Mouse (Mus musculus): Measurements from ENCODE around the gene Ift81. TPM values are rescaled to one million over a fixed set of nuclear protein-coding genes. Genes with fewer than 3 reads are reported as not detected.
A peak's percentile ranks its signal among the peaks of the same experiment; 100 is the strongest.

Gene Ift81
- total and polyA plus RNA-seq, 2 experiments from 2014 or later, result 43.8 to 51.6 TPM

DNA sequence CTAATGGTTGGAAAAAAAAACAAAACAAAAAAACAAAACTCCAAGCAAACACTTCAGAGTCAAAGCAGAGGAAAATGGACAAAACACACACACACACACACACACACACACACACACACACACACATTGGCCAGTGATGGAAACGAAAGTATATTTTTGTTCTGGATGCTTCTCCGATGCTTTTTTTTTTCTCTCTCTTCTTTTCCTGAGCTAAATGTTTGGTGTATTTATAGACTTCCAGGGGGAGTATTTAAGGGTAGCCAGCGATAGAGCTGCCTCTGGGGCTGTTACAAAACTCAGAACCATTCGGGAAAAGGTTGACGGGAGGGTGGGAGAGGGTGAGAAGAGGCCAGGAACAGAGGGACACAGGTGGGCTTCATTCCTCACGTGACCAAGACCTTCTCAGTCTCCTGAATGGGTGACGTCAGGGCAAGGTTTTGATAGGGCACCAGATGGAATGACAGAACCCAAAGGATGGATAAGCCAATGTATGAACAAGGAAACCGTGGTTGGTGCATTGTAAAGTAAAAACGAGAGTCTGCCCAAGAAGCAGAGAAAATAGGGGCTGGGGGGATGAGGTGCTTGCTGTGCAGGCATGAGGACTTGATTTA is 5.5 kb upstream of the Ift81 start:
- DNase-seq (ENCODE audit: low spot score) (peak; percentile 62), ATAC-seq (ENCODE audit: insufficient read depth, low read depth) (no peak)
- Histone ChIP-seq H3K4me1 (ENCODE audit: control insufficient read depth, insufficient read depth) (peaks cover 48% of the 10 kb centered on the region), H3K4me2 (ENCODE audit: low read depth, low read length) (no peak overlapping the region), H3K27me3 (ENCODE audit: control insufficient read depth, insufficient read depth, low read length) (no peaks in the 10 kb centered on the region), H3K36me3 (replicated peaks; ENCODE audit: control insufficient read depth, insufficient read depth, low read length) (no peaks in the 10 kb centered on the region), H3K9me3 (replicated peaks; ENCODE audit: control insufficient read depth, low read length) (no peaks in the 10 kb centered on the region), H3K4me3 (ENCODE audit: low read depth, low read length) (no peak overlapping the region), H3K9ac (replicated peaks; ENCODE audit: low read depth, low read length) (no peak overlapping the region), H3K27ac (ENCODE audit: low read depth) (peak overlapping the region; percentile 98)
- TF ChIP-seq CTCF (IDR thresholded peaks at IDR 0.05; ENCODE audit: low read depth), result no peak
- no peak for TF ChIP-seq EP300 (IDR thresholded peaks at IDR 0.05; ENCODE audit: low read depth)
- WGBS, result 34% methylated on average over 9 of the region's 9 CpGs

DNA sequence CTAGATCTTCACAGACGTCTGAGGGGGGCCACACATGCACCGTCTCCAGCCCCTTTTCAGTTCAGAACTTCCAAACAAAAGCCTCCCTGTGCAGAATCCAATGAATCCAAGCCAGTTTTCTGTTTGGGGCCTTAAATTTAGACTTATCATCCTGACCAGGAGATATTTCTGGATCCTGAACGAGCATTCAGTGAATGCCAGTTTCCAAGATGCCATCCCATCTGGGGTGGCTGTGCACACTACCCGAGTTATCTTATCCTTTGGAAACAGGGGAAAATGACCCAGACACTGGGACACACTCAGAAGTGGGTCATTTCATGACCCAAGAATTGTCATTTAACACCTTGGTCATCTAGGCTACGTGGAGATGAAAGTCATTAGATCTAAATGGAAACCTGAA is 3.4 kb upstream of the Ift81 start:
- Histone ChIP-seq H3K27ac (ENCODE audit: low read depth) (peak overlapping the region; percentile 59), H3K4me3 (ENCODE audit: low read depth, low read length) (no peak overlapping the region), H3K4me2 (ENCODE audit: low read depth, low read length) (no peak overlapping the region), H3K27me3 (ENCODE audit: control insufficient read depth, insufficient read depth, low read length) (no peaks in the 10 kb centered on the region), H3K36me3 (replicated peaks; ENCODE audit: control insufficient read depth, insufficient read depth, low read length) (no peaks in the 10 kb centered on the region), H3K9ac (replicated peaks; ENCODE audit: low read depth, low read length) (no peak overlapping the region), H3K4me1 (ENCODE audit: control insufficient read depth, insufficient read depth) (peaks cover 43% of the 10 kb centered on the region), H3K9me3 (replicated peaks; ENCODE audit: control insufficient read depth, low read length) (no peaks in the 10 kb centered on the region)
- 44% methylated on average over 5 of the region's 5 CpGs for WGBS
- TF ChIP-seq CTCF (IDR thresholded peaks at IDR 0.05; ENCODE audit: low read depth) (no peak), EP300 (IDR thresholded peaks at IDR 0.05; ENCODE audit: low read depth) (no peak)
- ATAC-seq (ENCODE audit: insufficient read depth, low read depth), result no peak
- DNase-seq (ENCODE audit: low spot score), result no peak

DNA sequence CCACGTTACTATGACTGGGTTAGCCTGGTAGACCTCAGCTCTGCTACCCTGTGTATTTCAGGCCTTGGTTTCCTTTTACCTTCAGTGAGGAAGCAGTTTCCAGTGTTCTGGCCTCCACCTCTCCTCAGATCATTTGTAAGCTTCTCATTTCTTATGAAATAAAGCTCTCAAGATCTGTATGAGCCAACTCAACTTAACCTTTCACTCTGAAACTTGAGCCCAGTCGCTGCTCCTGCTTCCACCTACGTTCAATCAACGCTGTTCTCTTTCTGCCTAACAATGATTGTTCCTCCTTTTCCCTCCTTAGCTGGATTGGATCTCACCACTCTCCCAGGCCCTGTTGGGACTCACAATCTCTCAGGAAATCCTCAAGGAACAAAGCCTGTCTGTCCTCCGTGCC is 2.7 kb downstream of the Ift81 start:
- TF ChIP-seq EP300 (IDR thresholded peaks at IDR 0.05; ENCODE audit: low read depth) (no peak), CTCF (IDR thresholded peaks at IDR 0.05; ENCODE audit: low read depth) (no peak)
- Histone ChIP-seq H3K4me1 (ENCODE audit: control insufficient read depth, insufficient read depth) (no peaks in the 10 kb centered on the region), H3K27me3 (ENCODE audit: control insufficient read depth, insufficient read depth, low read length) (no peaks in the 10 kb centered on the region), H3K4me2 (ENCODE audit: low read depth, low read length) (no peak overlapping the region), H3K9me3 (replicated peaks; ENCODE audit: control insufficient read depth, low read length) (no peaks in the 10 kb centered on the region), H3K4me3 (ENCODE audit: low read depth, low read length) (no peak overlapping the region), H3K9ac (replicated peaks; ENCODE audit: low read depth, low read length) (no peak overlapping the region), H3K27ac (ENCODE audit: low read depth) (peak overlapping the region; percentile 43; the same call in 1 of the 2 replicates), H3K36me3 (replicated peaks; ENCODE audit: control insufficient read depth, insufficient read depth, low read length) (peaks cover 21% of the 10 kb centered on the region)
- 67% methylated on average over 5 of the region's 5 CpGs for WGBS
- no peak for DNase-seq (ENCODE audit: low spot score)
- ATAC-seq (ENCODE audit: insufficient read depth, low read depth), result no peak

DNA sequence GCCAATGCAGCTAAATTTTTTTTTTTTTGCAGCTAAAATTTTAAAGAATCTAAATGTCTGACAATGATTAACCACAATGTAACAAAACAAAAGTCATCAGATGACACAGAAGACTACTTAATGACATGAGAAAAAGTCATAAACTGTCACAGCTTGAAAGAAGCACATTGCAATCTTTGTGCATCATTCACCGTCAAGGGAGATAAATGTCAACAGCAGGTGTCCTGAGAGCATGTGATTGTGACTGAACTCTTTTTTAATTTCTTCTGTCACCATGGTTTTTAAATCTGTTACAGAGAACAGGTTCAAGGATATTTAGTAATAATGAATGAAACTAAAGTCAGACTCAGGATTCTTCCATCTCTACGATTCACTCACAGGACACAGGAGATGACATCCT is 9.4 kb downstream of the Ift81 start:
- 62% methylated on average over 2 of the region's 2 CpGs for whole genome bisulfite sequencing
- Histone ChIP-seq H3K27ac (ENCODE audit: low read depth) (0 out of 2 replicates have a peak overlapping the region, but pooled peaks have one; percentile 34), H3K9ac (replicated peaks; ENCODE audit: low read depth, low read length) (no peak overlapping the region), H3K4me3 (ENCODE audit: low read depth, low read length) (no peak overlapping the region), H3K9me3 (replicated peaks; ENCODE audit: control insufficient read depth, low read length) (no peaks in the 10 kb centered on the region), H3K4me1 (ENCODE audit: control insufficient read depth, insufficient read depth) (peaks cover 14% of the 10 kb centered on the region), H3K27me3 (ENCODE audit: control insufficient read depth, insufficient read depth, low read length) (no peaks in the 10 kb centered on the region), H3K4me2 (ENCODE audit: low read depth, low read length) (no peak overlapping the region), H3K36me3 (replicated peaks; ENCODE audit: control insufficient read depth, insufficient read depth, low read length) (peaks cover 45% of the 10 kb centered on the region)
- DNase-seq (ENCODE audit: low spot score) (no peak), ATAC-seq (ENCODE audit: insufficient read depth, low read depth) (no peak)
- TF ChIP-seq CTCF (IDR thresholded peaks at IDR 0.05; ENCODE audit: low read depth) (no peak), EP300 (IDR thresholded peaks at IDR 0.05; ENCODE audit: low read depth) (no peak)

DNA sequence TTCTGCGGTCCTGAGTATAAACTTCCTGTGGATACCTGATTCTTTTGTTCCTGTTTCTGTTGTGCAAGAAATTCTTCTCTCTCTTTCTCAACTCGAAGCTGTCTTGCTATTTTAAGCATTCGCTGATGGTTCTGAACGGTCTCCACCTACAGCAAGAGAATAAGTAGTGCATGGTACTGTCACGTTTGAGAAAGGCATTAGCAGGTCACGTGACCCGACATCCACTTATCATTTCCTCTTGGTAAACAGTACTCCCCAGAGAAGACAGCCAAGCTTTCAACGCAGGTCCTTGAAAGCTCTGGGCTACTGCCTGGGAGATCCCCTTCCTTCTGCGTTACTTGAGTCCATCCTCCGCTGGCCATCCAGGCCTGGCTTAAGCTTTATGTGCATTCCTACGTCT is 12.1 kb downstream of the Ift81 start:
- H3K4me2 ChIP-seq (ENCODE audit: low read depth, low read length), result no peak overlapping the region
- DNase-seq (ENCODE audit: low spot score), result peak; percentile 96
- H3K9ac ChIP-seq (replicated peaks; ENCODE audit: low read depth, low read length), result no peak overlapping the region
- no peak overlapping the region for H3K4me3 ChIP-seq (ENCODE audit: low read depth, low read length)
- peaks cover 14% of the 10 kb centered on the region for H3K4me1 ChIP-seq (ENCODE audit: control insufficient read depth, insufficient read depth)
- no peaks in the 10 kb centered on the region for H3K27me3 ChIP-seq (ENCODE audit: control insufficient read depth, insufficient read depth, low read length)
- peak; percentile 91 for ATAC-seq (ENCODE audit: insufficient read depth, low read depth)
- H3K36me3 ChIP-seq (replicated peaks; ENCODE audit: control insufficient read depth, insufficient read depth, low read length), result peaks cover 38% of the 10 kb centered on the region
- peak overlapping the region; percentile 78 for H3K27ac ChIP-seq (ENCODE audit: low read depth)
- WGBS, result 10% methylated on average over 11 of the region's 11 CpGs
- H3K9me3 ChIP-seq (replicated peaks; ENCODE audit: control insufficient read depth, low read length), result no peaks in the 10 kb centered on the region
- TF ChIP-seq EP300 (IDR thresholded peaks at IDR 0.05; ENCODE audit: low read depth) (no peak), CTCF (IDR thresholded peaks at IDR 0.05; ENCODE audit: low read depth) (peak; percentile 48)

DNA sequence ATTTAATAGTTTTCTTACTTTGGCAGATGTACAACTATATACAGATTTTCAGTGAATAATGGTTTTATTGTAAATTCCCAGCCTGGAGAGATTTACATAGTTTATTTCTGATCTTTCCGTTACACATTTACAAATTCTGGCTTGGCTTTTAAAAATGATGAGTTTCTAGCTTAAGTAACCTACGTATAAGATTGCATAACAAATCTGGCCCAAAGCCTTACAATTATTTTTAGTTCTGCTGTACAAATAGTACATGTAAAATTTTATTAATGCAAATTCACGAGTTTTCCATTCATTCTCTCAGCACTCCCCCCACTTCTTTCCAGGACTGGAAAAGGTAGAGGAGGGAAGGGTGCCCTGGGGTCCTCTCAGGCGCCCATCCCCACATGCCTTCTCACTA is 18.8 kb downstream of the Ift81 start:
- Histone ChIP-seq H3K4me3 (ENCODE audit: low read depth, low read length) (no peak overlapping the region), H3K27me3 (ENCODE audit: control insufficient read depth, insufficient read depth, low read length) (no peaks in the 10 kb centered on the region), H3K4me1 (ENCODE audit: control insufficient read depth, insufficient read depth) (no peaks in the 10 kb centered on the region), H3K9me3 (replicated peaks; ENCODE audit: control insufficient read depth, low read length) (no peaks in the 10 kb centered on the region), H3K4me2 (ENCODE audit: low read depth, low read length) (no peak overlapping the region), H3K9ac (replicated peaks; ENCODE audit: low read depth, low read length) (no peak overlapping the region), H3K36me3 (replicated peaks; ENCODE audit: control insufficient read depth, insufficient read depth, low read length) (peaks cover 36% of the 10 kb centered on the region), H3K27ac (ENCODE audit: low read depth) (no peak overlapping the region)
- TF ChIP-seq EP300 (IDR thresholded peaks at IDR 0.05; ENCODE audit: low read depth) (no peak), CTCF (IDR thresholded peaks at IDR 0.05; ENCODE audit: low read depth) (no peak)
- ATAC-seq (ENCODE audit: insufficient read depth, low read depth) (no peak), DNase-seq (ENCODE audit: low spot score) (no peak)
- WGBS, result 83% methylated on average over 4 of the region's 4 CpGs

Measured in heart, postnatal 0 days (tissue).